Mouse (Mus musculus) left cerebral cortex, postnatal 25 days (tissue): ENCODE results near the gene Cd83. TPM values are rescaled to one million over a fixed set of nuclear protein-coding genes. Genes with fewer than 3 reads are reported as not detected.

ENCODE experiments used
- DNase-seq, 2 experiments: peaks; one replicate each; pipeline ENCODE4 v3.0.0; 2022; ENCODE audit warnings: low spot score in 2 of 2, mixed read lengths in 1 of 2
- intact Hi-C: fragments of 180-260 bp; cut with DNase I; formaldehyde crosslinking; loops from one replicate; pipeline ENCODE4 v1.15.1; 2025
- total RNA-seq, 2 experiments: library from RNA; stranded (reverse); gene quantifications; 2 replicates each; pipeline ENCODE4 v1.2.3; 2021

The Cd83 gene
- total RNA-seq, 2 experiments from 2014 or later = 8.2 to 8.7 TPM

GRCm38 (mm10) chr13:43773965-43774566 lies 10.5 kb upstream of the Cd83 start:
- DNase-seq = peak; percentile 61 to 63
- intact Hi-C loops = no loop called here

- intact Hi-C loops = no loop called here
- DNase-seq = no peak
These were observed 9.8 kb upstream of the Cd83 start for GRCm38 (mm10) chr13:43774605-43775426.

GRCm38 (mm10) chr13:43775427-43775733 lies 9.2 kb upstream of the Cd83 start:
- intact Hi-C loops = no loop called here
- DNase-seq = no peak

GRCm38 (mm10) chr13:43777321-43778002 lies 7.1 kb upstream of the Cd83 start:
- intact Hi-C loops = no loop called here
- DNase-seq = no peak

- intact Hi-C loops = no loop called here
- no peak for DNase-seq
These were observed 6.4 kb upstream of the Cd83 start for GRCm38 (mm10) chr13:43778021-43778649.

- no peak for DNase-seq
- intact Hi-C loops = no loop called here
These were observed 5.6 kb upstream of the Cd83 start for GRCm38 (mm10) chr13:43778971-43779370.

GRCm38 (mm10) chr13:43780071-43780470 lies 4.5 kb upstream of the Cd83 start:
- intact Hi-C loops = no loop called here
- DNase-seq = no peak

- DNase-seq = no peak
- intact Hi-C loops = no loop called here
These were observed 1.1 kb downstream of the Cd83 start for GRCm38 (mm10) chr13:43785712-43786072.

- intact Hi-C loops = no loop called here
- no peak for DNase-seq
These were observed 1.7 kb downstream of the Cd83 start for GRCm38 (mm10) chr13:43786171-43786795.

GRCm38 (mm10) chr13:43787262-43787661 lies 2.7 kb downstream of the Cd83 start:
- intact Hi-C loops = no loop called here
- no peak for DNase-seq

GRCm38 (mm10) chr13:43788071-43788470 lies 3.5 kb downstream of the Cd83 start:
- DNase-seq = no peak
- intact Hi-C loops = no loop called here

- intact Hi-C loops = no loop called here
- no peak for DNase-seq
These were observed 4.5 kb downstream of the Cd83 start for GRCm38 (mm10) chr13:43788983-43789645.

- DNase-seq = no peak
- intact Hi-C loops = loop anchor here (10.0 kb wide), 2 partner anchors 1044 to 1184 kb away; no protein-coding TSS in a partner anchor
These were observed 5.8 kb downstream of the Cd83 start for GRCm38 (mm10) chr13:43790229-43791001.

GRCm38 (mm10) chr13:43795334-43795733 lies 10.8 kb downstream of the Cd83 start:
- intact Hi-C loops = loop anchor here (10.0 kb wide), 2 partner anchors 1039 to 1179 kb away; no protein-coding TSS in a partner anchor
- peak; percentile 33 to 49 for DNase-seq

GRCm38 (mm10) chr13:43798655-43799054 lies 14.1 kb downstream of the Cd83 start:
- intact Hi-C loops = loop anchor here (10.0 kb wide), 2 partner anchors 1036 to 1176 kb away; no protein-coding TSS in a partner anchor
- DNase-seq = no peak

- DNase-seq = no peak
- intact Hi-C loops = no loop called here
These were observed 15.6 kb downstream of the Cd83 start for GRCm38 (mm10) chr13:43800136-43800535.

- no peak for DNase-seq
- intact Hi-C loops = no loop called here
These were observed 17.4 kb downstream of the Cd83 start for GRCm38 (mm10) chr13:43801961-43802360.

- intact Hi-C loops = no loop called here
- DNase-seq = no peak
These were observed 18.0 kb downstream of the Cd83 start for GRCm38 (mm10) chr13:43802361-43803137.
